Mouse (Mus musculus) brain, embryonic 14.5 days (tissue): ENCODE results near the gene Mvb12a.

Experiments used
- CTCF ChIP-seq: fragments of 200-500 bp; IDR thresholded peaks from 2 replicates; pipeline ENCODE4 v1.5.1; 2012; ENCODE audit warnings: inconsistent platforms, mild to moderate bottlenecking, moderate library complexity, borderline replicate concordance; ENCODE audit not compliant: insufficient read depth, insufficient read length; ENCODE audit errors: extremely low read depth
- POLR2A ChIP-seq: fragments of 200-500 bp; IDR thresholded peaks from 2 replicates; pipeline ENCODE4 v1.6.1; 2012; ENCODE audit warnings: mild to moderate bottlenecking, inconsistent platforms, borderline replicate concordance; ENCODE audit not compliant: poor library complexity, insufficient read depth, insufficient read length, severe bottlenecking; ENCODE audit errors: extremely low read depth

GRCm38 (mm10) chr8:71558071-71558957 lies 15.6 kb downstream of the Mvb12a start, which contains the start of gene Tmem221:
- no peak for TF ChIP-seq CTCF
- no peak for TF ChIP-seq POLR2A
